Mouse (Mus musculus) kidney, postnatal 4 days (tissue): Measurements from ENCODE around the gene Rap1b.

Source experiments
- DNase-seq, 2 experiments: peaks; one replicate each; pipeline ENCODE4 v3.0.0; 2021; ENCODE audit warnings: mixed read lengths in 2 of 2

The Rap1b gene

DNA sequence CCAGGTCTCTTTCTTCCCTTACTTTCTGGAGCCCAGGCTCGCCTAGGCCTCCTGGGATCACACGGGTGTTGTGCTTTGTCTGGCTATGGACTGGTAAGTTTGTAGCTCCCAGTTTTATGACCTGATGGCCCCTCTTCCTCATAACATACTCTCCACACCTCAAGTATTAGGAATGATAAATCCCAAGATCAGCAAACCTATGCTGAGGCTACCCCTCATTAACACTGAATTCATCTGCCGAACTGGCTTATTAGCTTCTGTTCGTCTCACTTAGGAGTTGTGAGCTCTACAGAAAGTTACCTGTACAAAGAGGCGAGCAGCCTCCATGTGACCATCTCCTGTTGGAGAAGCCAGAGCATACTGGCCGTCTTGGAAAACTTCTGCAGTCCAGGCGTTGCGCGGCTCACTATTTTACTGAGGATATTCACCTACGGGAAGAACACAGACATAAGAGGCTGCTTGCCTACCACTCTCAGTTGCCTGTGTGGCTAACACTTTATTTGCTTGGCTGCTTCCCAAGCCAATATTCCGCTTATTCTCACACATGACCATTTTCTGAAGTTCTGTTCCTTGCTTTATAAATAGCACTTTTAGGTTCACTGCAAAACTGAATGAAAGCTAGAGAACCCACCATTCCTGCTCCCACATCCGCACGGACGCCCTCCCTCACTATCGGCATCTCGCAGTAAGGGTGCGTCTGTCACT, 64.7 kb downstream of the Rap1b start:
- no peak for DNase-seq

DNA sequence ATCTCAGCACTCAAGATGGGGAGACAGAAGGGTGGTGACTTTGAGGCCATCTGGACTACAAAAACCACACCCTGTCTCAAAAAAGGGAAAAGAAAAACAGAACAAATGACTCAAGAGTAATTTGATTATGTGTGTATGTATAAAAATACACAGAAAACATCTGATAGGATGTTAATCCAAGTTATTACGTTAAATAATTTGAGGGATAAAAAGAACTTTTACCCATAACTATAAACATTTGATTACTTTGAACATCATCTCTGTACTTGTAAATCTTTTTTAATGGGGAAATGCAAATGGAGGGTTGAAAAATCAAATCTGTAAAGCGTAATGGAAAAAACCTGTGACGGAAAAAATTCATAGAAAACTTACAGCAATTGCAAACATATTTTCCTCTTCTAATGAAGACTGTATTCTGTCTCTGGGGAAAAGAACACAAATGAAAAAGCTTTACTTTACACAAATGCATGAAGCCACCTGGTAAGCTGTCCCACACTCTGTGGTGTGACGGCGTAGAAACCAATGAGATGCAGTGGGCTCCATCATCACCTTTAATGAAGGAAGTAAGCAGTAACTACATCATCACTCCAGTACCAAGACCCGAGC, 65.4 kb downstream of the Rap1b start:
- DNase-seq: no peak

DNA sequence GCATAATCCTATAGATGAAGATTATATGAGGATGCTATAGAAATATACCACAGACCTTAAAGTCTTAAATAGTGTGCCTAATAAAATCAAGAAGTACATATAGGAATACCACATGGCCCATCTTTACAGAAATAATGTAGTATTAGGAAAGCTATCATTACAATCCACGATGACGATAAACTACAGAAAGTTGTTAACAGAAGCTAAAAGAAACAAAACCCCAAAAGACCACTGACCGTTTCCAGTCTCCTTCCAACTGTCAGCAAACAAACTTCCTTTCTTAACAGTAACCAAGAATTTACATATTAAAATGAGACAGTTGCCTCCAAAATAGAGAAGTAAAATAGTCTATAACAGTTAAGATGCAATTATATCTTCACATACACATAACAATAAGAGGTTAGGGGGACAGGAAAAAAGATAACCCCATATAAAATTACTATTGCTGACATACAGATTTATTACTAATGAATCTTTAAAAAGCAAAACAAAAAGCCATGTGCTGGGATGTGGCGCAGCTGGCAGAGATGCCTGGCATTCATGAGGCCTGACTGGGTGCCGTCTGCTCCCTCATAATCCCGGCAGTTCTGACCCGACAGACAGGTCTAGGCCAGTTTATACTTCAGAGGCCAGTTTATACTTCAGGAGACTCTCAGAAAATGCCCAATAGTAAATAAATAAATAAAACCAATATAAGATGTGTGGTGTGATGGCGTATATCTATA, 66.1 kb downstream of the Rap1b start:
- no peak for DNase-seq

DNA sequence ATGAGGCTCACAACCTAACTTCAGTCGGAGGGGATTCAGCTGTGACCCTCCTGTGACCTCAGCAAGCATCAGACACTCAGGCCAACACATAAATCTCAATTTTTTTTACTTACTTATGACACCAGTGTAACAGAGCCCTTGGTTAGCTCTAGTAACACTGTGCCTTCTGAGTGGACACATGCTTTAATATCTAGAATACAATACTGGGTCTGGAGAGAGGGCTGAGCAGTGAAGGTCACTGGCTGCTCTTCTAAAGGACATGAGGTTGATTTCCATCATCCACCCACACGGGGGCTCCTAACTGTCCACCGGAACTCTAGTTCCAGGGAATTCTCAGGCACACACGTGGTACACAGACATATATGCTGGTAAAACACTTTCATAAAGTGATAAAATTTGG, 66.9 kb downstream of the Rap1b start:
- no peak for DNase-seq

GRCm38 (mm10) chr10:117778328-117778910, 67.4 kb downstream of the Rap1b start:
- DNase-seq: no peak

DNA sequence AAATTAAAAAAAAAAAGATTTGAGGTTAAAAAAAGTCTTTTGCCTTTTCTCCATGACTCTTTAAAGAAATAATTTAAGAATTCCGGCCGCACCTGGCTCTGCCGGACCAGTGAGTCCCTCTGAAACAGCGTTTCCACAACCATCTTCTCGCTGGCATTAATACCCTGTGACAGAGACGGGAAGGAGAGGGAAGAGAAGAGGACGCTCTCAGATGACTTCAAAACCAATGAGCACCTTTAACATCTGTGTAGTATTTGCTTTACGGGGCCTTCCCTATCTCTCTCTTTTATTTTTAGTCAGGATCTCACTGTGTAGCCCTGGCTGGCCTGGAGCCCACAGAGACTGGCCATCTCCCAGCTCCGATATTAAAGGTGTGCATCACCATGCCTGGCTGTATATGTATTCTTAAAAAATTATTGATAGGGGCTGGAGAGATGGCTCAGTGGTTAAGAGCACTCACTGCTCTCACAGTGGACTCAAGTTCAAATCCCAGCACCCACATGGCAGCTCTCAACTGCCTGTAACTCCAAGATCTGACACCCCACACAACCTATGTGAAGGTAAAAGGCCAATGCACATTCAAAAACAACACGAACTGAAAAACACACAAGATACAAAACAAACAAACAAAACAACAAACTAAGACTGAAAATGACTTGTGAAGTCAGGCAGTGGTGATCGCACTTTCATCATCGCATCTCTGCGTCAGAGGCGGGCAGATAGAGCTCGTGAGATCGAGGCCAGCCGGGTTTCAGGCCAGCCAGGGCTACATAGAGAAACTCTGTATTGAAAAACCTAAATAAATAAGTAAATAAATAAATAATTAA, 68.1 kb downstream of the Rap1b start:
- no peak for DNase-seq

- DNase-seq: no peak
Measured at GRCm38 (mm10) chr10:117777103-117777470, 68.7 kb downstream of the Rap1b start.

DNA sequence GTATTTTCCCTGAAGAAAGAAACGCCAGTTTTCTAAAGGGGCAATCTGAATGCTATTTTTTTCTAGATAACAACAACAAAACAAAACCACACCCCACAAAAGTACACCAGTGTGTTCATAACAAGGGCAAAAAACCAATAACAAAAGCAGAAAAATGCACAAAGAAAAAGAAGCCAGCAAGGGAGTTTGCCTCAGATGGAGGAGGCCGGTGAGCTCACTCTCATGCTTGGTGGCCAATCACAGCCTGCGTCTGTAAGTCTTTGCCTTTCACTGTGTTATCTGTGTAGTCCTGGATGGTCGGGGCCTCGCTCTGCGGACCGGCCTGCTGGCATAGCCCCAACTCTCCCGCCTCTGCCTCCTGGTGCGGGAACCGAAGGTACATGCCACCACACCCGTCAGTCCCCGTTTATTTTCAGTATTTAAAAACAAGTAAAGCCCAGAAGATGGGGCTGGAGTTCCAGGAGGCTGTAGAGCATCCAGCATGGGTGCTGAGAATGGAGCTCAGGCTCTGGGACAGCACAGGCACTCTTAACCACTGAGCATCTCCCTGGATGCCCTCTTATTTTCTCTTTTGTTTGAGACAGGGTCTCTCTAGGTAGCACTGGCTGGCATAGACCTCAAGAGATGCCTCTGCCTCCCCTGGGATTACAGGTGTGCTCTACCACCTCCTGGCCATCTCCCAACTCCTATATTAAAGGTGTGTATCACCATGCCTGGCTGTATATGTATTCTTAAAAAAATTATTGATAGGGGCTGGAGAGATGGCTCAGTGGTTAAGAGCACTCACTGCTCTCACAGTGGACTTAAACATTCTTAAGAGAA, 69.3 kb downstream of the Rap1b start:
- no peak for DNase-seq

GRCm38 (mm10) chr10:117775401-117776144, 70.3 kb downstream of the Rap1b start:
- no peak for DNase-seq

DNA sequence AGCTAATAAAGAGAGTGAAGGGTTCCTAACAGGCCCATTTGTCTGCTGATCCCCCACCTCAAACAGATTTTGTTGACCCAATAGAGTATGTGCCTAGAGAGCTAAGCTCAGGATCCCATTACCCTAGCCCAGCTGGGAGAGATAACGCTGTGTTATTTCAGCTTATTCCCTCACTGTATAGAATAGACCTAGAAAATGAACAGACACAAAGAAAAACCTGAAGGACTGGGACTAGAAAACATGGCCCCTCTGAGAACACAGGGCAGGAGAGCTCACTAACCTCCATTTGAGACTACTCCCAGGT, 71.1 kb downstream of the Rap1b start:
- DNase-seq: no peak

DNA sequence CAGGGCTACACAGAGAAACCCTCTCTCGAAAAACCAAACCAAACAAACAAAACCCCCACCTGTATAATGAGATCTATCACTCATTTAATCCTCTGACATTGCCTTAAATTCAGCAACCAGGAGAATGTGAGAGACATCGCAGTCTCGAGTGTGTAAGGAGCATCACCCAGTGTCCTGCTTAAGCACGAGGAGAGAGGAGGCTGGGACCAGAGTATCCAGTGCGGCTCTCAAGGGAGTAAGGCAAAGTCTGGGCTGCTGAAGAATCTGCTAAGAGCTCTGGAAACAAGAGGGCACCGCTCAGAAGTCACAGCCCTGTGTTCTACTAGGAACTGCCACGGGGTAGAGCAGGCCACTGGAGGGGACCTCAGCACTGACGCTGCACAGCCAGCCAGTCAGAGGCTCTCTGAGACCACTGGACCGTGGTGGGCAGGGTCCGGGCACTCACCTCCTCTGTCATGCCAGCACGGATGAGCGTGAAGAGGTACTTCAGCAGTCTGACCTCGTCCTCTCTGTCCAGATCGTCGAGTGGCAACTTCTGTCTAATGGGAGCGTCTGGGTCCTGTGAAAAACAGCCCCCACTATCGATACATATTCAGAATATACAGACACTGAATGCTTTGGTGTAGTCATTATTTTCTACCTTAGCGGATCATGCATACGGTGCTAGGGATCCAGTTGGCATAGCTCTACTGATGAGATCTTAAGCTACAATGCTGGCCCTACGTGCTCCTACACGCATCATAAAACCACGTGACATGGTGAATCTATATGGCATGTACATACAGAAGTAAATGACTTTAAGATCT, 71.6 kb downstream of the Rap1b start:
- DNase-seq: no peak

DNA sequence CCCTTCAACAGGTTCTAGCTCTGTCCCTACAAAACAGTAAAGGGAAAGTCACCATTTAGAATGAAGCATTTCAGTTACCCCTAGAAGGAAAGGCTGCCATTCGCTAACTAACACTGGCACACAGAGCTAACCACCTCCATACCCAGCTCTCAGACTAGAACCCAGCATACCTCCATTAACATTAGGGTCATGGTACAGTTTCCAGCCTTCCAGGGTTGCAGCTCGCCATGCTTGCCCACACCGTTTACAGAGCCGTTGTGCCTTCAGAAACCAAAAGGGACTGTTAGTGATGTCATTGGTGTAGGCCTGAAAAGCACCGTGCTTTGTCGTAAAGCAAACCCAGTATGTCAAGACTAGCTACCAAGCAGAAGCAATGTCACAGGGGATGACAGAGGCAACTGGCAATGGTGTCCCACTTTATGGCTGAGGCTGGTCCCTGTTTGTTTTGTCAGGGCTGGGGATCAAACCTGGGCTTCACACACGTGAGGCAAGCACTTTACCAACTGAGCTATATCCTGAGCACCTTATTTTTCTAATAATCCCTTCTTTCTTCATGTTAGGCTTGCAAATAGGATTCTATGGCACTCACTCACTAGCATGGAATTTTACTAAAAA, 72.6 kb downstream of the Rap1b start:
- no peak for DNase-seq

GRCm38 (mm10) chr10:117772364-117773105, 73.3 kb downstream of the Rap1b start:
- DNase-seq: no peak

GRCm38 (mm10) chr10:117771131-117771510, 74.7 kb downstream of the Rap1b start:
- DNase-seq: no peak

- DNase-seq: no peak
Measured at GRCm38 (mm10) chr10:117770286-117771130, 75.3 kb downstream of the Rap1b start.

GRCm38 (mm10) chr10:117769541-117770285, 76.1 kb downstream of the Rap1b start:
- DNase-seq: no peak

DNA sequence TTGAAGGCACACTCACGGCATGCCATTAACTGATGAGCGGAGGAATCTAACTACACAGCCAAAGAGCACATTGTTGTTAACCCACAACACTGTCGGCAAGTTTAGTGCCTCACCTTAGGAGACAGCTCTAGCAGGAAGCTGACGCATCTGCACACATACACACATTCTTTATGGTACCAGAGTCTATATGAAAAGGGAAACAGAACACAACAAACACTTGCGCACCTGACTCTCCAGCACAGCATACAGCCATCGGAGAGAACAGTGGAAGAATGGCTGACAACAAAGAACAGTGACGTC, 77.7 kb downstream of the Rap1b start:
- DNase-seq: no peak
